Mouse (Mus musculus) layer of hippocampus, postnatal 14 days (tissue): ENCODE results near the gene Hipk4. TPM values are rescaled to one million over a fixed set of nuclear protein-coding genes. Genes with fewer than 3 reads are reported as not detected.
A peak's percentile ranks its signal among the peaks of the same experiment; 100 is the strongest.

ENCODE experiments used
- DNase-seq, 2 experiments: peaks; one replicate each; pipeline ENCODE4 v3.0.0; 2021 to 2022; ENCODE audit warnings: low spot score in 2 of 2, mixed read lengths in 1 of 2
- total RNA-seq, 2 experiments: library from RNA; stranded (reverse); gene quantifications; 2 replicates each; pipeline ENCODE4 v1.2.3; 2021

The Hipk4 gene
- total RNA-seq, 2 experiments from 2014 or later: 0.35 TPM; not detected in 1

DNA sequence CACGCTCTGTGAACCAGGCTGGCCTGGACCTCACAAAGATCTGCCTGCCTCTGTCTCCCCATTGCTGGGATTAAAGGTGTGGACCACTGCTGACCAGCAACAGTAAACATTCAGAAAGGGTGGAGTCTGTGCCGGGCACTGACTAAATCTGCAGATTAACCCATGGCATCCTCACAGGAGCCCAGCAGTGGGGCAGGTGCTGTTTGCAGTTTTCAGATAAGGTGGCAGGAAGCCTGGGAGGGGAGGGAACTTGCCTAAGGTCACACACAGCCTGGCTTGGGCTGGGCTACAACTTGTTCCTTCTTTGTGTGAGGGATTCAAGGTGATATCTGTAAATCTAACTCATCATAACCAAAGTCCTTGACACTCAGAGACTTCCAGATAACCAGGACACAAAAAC, 17.5 kb downstream of the Hipk4 start:
- no peak for DNase-seq

DNA sequence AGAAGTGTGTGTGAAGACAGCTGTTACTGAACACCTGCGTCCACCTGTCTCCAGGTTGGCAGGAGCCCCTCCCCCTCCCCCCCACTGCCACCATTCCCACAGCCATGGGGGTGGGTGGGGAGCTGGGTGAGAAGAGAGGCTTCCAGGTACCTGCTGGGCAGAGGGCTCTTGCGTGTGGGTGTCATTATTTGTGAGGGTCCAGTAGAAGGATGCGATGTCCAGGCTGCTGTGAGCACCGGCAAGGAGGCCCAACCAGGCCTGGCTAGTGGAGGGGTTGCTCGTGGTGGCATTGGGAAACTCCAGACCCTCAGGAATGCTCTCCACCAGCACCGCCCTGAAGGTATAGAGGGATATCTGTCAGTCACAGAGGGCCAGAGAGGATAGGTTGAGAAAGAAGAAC, 17.9 kb downstream of the Hipk4 start:
- no peak for DNase-seq

DNA sequence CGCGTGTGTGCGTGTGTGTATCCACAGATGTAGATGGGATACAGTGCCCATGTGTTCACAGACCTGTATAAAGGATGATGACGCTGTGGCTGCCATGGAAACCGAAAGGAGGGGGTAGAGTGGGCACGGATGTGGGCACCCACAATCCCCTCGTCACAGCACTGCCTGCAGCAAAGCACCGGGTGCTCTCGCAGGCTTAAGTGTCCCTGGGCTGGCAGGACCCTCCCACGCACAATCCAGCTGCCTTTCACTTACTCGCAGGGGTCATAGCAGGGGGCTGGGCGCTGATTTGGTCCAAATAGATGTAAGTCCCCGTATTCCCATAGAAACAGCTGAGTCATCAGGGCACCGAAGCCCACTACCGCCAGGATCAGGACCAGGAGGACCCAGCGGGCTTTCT, 18.4 kb downstream of the Hipk4 start:
- peak; percentile 73 to 87 for DNase-seq

DNA sequence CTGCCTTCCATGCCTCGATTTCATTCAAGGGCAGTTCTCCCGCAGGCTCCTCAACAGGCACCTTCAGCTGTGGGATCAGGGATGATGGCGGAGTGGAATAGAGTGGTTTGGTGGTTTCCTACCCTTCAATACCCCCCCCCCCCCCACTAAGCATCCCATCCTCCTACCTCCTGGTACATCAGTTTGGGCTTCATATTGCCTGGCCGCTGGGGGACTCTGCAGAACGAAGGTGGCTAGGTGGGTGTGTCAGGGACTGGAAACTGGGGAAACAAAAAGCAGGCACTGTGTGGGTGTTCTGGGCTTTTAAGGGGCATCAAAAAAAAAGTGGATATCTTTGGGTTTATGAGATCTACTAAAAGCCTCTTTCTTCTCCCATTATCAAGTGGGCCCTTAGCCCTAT, 18.9 kb downstream of the Hipk4 start:
- no peak for DNase-seq

DNA sequence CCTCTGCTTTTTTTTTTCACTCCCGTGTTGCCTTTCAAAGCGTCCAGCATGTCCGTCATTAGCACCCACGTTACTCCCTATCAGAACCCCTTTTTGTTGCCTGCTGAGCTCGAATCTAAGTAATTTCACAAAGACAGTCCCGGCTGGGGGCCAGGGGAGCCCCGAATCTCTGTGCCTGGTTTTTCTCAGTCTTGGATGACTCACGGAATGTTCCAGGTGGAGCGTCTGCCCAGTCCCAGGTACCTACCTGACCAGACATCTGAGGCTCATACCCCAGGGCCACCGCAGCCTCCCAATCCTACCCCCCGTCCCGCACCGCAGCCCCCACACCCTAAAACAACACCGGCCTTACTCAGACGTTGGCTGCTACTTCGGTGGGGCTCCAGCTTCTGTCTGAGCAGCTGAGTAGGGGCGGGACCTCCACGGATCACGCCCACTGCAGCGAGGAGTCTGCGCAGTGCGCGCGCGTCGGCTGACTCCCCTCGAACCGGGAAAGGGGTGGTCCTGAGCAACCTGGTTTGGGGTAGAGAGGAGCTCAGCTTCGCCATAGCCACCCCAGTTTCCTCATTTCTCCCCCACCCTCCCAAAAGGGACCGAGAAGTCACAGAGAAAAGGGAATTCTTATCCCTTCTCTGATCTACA, 19.4 kb downstream of the Hipk4 start:
- peak; percentile 84 to 94 for DNase-seq

DNA sequence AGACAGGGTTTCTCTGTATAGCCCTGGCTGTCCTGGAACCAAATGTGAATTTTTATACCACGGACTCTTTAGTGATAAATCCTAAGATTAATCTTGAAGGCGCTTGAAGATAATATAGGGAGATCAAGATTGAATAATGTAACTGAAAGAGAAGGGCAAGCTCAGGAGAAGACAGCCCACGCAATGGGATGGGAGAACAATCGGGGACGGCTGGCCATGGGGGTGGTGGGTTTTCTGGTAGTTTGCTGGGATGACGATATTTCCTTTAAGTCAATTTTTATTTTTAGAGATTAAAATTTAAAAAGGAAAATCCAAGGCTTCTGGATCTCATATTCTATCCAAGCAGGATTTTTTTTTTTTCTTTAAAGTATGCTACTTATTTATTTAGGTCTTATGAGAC, 20.0 kb downstream of the Hipk4 start:
- DNase-seq: no peak

DNA sequence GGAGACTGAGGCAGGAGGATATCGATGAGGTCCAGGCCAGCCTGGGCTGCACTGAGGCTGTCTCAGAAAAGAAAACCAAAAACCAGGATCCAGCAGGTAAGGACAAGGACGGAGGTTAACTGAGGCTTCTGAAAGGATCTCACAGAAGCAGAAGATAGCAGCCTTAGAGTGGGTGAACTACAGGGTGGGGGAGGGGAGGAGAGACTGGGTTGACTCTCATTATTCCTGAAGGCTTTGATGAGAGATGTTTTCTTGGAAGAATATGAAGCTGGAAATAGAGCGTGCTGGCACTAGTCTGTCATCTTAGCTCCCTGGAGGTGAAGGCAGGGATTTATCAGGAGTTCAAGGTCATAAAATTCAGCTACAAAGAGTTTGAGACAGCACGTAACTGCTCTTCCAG, 20.8 kb downstream of the Hipk4 start:
- DNase-seq: no peak

DNA sequence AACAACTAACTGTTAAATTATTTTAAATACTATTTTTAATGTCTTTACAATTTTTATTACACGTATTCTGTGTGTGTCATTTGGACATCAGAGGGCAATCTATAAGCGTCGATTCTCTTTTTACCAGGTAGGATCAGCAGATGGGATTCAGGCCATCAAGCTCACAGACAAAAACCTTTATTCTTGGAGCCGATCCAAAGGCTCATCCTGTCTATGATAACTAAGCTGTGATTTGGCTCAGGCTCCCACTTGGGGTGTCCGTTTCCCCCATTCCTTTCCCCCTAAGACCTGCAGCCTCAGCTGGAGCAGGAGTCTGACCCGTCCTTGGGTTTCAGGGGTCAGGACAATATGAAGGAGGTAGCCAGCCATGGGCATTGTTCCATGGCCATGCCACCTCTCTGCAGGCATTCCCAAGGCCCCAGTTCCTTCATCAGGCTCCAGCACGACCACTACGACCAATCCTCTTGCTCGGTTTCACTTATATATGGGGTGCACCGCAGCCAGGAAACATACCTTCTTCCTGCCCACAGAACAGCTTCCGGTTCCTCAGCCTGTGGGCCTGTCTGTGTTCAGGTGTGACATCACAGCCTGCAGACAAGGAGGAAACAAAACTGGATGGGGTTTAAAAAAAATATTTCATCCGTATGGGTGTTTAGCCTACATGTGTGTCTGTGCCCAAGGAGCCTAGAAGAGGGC, 21.8 kb downstream of the Hipk4 start:
- DNase-seq: no peak

DNA sequence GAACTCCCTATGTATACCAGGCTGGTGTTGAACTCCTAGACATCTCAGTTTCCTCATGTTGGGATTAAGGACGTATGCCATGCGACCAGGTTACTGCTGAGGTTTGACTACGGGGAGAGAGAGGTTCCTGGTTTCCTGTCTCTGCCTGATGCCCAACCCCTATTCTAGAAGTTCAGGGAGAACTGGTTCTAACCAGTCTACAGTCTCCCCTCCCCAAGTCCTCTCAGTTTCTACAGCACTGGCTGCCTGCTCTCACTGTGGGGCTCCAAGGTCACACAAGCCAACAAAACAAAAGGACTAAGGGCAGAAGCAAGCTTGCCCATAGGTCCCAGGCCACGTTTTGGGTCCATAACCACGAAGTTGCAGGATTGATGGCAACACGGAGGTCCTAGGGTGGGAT, 26.5 kb downstream of the Hipk4 start:
- DNase-seq: no peak

DNA sequence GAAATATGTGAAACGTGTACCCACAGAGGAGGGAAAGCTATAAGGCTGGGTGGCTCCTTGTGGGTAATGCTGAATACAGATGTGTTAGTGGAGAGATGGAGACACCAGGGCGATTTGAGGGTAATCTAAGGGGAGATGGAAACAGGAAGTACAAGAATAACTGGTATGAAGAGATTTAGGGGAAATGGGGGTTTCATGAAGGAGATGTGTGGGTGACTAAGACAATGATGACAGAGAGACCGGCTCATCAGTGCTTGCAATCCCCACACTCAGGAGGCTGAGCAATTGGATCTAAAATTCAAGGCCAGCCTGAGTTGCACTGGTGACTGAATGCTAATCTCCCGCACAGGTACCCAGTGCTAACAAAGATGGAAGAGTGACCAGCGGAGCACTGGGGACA, 29.0 kb downstream of the Hipk4 start:
- DNase-seq: no peak

DNA sequence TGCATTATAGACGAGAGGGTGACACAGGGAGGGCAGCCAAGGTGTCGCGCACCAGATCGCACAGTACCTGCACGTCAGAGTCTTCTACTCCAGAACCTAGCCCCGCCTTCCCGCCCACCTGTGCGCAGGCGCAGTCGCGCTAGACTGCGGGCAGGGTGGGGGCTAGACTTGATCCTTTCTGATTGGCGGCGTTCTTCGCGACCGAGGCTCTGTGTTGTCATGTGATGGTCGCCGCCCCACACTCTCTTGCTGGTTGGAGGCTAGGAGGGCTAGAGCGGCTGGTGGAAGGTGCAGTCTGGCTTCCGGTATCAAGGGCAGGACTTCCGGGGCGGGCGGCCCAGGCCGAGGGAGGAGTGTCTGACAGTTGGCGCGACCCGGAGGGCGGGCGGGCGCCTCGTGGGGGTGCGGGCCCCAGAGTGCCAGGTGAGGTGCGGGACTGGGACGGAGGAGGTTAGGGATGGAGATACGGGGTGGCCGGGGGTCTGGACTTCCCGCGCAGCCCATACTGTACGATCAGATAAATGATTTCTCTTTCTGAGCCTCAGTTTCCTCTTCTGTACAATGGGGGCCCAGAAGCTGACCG, 30.0 kb downstream of the Hipk4 start, which contains the start of the genes Pld3 and 2310022A10Rik:
Gene Pld3 (minus strand): TSS at position 288 of the 583 bp plus-strand sequence.
Gene 2310022A10Rik (plus strand): TSS at position 303 of the 583 bp plus-strand sequence.
- DNase-seq: peak; percentile 93 to 98

DNA sequence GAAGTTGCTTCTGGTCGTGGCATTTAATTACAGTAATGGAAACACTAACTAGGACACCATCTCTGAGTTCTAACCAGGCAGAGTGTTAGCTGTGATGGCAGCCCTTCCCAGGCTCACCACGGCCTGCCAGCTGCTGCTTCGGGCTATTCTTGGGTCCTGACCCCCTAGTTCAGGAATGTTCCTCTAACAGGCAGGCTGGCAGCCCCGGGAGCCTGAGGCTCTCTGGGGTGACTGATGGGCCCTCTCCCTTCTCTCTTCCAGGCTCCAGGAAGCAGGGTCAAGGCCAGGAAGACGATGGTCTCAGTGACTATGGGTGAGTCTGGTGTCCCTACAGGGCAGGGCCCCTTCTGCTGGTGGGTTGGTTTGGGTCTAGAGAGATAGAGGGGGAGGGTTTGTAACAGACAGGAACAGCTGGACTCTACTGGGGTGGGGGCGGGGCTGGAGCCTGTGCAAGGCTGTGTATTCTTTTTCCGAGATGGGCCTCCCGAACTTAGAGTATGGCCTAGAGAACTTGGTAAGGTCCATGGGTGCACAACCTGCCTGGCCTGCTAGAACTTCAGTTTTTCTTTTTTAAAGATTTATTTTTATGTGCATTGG, 37.3 kb downstream of the Hipk4 start:
- DNase-seq: no peak

DNA sequence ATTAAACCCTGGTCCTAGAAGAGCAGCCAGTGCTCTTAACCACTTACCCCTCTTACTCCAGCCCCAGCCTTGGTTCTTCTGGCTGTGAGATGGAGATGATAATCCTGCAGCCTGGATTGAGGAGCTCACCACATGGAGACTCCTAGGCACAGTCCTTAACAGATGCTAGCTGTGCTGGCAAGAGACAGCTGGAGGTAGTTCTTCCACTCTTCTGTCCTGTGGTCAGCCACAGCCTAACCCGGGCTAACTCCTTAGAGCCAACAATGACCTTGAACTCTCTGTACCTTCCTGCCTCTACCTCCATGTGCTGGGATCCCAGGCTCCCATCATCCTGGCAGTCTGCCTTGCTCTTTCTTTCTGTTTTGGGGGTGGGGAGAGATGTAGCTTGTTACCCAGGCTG, 37.9 kb downstream of the Hipk4 start:
- no peak for DNase-seq

DNA sequence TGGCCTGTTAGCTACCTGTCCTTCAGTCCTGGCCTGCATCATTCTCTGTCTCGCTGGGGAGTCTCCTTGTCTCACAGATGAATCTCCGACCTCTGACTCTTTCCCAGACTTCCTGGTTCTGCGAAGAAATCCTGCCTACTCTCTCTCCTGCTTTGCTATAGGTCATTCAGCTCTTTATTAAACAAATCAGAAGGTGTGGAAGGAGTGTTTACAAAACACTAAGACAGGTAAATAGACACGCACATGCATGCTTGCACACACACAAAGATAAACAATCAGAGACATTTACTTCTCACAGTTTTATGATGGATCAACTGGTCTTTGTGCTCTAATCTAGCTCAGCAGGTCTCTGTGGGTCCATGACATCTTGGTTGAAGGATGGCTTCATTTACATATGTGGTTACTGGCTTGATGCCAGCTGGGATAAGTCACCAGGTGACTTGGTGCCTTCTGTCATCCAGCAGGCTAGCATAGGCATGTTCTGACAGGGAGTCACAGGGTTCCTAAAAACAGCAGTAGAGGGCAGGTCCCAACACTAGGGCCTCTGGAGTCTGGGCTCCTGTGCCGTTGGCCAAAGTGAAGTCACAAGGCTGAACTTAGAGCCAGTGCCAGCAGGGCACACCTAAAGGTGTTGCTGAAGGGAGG, 46.6 kb downstream of the Hipk4 start:
- DNase-seq: no peak

DNA sequence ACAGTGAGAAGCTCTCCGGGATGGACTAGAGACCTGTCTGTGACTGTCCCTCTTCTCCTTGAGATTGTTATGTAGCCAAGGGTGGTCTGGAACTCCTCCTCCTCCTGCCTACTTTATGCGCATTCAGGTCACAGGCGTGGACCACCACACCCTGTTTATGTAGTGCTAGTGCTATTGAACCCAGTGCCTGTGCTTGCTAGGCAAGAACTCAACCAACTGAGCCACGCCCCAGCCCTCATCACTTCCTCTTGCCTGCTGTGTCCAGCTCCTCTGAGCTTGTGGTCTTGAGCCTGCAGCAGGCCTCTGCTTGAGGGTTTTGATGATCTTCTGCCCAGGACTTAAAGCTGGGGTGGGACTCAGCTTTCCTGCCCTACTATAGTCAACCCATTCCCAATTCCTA, 49.1 kb downstream of the Hipk4 start:
- no peak for DNase-seq

DNA sequence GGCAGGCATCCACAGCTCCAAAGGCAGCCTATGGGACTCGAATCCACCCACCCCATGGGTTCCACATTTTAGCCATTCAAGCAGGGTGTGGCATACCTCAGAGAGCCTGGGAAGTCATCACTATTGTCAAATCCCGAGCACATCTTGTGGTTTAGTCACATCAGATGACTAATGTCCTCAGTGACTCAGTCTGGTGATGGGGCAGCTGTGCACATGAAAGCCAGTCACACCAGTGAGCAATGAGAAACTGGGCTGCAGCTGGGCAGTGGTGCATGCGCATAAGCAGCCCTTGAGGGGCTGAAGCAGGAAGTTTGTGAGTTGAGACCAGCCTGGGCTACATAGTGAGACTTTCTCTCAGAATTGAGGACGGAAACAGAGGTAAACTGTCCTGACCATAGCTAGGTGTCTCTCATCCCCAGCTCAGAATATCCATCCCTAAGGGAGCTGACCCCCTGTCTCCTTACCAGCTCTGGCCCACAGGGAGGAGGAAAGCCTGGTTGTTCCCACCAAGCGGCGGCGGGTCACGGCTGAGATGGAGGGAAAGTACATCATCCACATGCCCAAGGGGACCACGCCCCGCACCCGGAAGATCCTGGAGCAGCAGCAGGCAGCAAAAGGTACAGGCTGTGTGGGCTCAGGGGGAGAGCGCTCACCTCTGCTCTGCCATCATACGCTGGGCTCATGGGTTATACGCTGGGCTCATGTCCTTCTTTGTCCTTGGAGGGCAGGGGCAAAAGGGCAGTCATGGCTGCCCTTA, 51.2 kb downstream of the Hipk4 start:
- DNase-seq: no peak

DNA sequence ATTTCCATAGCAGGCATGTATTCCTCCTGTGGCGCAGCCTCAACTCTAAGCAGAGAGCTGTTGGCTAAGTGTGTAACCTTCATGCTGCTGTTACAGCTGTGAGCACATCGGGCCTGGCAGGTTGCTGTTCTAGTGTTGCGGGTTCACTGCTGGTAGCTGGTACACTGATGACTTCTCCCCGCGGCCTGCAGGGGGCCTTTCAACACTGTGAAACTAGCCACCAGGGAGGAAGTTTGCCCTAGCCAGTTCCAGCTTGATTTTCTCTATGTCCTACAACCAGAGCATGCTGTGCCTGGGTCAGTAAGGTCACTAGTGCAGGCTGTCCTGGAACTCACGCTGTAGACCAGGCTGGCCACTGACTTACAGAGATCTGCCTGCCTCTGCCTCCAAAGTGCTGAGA, 53.8 kb downstream of the Hipk4 start:
- DNase-seq: no peak

DNA sequence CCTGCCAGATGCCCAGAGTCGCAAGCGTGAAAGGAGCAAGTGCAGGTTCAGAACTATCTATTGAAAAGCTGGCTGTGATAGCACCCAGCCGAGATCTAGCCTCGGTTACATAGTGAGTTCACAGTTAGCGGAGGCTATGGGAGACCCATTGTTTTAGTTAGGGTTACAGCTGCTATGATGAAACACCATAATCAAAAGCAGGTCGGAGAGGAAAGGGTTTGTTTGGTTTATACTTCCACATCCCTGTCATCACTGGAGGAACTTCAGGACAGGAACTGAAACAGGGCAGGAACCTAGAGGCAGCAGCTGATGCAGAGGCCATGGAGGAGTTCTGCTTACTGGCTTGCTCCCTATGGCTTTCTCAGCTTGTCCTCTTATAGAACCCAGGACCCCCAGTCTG, 54.5 kb downstream of the Hipk4 start:
- DNase-seq: no peak

DNA sequence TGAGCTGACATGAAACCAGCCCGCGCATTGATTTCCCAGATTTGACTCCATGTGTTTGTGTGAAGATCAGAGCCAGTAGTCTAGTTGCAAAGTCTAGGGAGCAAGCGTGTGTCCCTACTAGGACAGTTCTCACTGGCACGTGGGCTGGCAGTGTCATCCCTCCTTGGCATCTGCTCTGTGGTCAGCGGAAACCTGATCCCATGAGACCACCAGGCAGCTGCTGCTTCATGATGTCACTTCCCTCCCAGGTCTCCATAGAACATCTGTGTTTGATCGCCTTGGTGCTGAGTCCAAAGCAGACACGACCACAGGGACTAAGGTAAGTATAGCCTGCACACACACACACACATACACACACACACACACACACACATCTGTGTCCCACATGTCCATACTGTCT, 55.4 kb downstream of the Hipk4 start:
- no peak for DNase-seq

DNA sequence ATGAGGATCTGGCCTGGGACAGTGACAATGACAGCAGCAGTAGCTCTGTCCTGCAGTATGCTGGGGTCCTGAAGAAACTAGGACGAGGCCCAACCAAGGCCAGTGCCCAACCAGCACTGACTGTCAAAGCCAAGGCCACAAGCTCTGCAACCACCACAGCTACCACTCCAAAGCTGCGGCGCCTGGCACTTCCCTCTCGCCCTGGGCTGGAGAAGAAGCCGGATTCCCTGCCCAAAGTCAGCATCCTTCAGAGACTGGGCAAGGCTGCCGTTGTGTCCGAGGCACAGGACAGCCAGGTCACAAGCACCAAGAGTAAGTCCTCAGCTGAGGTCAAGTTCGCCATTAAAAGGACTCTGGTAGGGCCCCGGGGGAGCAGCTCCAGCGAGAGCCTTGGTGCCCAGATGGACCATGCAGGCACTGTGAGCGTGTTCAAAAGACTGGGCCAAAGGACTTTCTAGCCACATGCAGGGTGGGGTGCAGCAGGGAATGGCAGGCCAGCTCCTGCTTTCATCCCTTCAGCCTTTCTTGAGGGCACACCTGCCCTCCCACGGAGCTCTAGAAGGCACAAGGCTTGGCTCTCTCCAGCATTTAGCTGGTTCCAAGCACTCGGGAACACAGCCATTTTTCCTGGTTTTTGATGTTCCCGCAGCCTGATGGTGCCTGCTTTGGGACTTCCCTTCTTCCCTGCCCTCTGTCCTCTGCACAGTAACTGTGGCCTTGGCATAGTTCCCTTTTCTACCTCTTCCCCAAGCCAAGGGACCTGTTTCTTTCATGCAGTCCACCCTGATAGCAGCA, 57.5 kb downstream of the Hipk4 start:
- no peak for DNase-seq
